Mouse (Mus musculus): ENCODE results near the gene Dhrs1.

Dhrs1 gene

GRCm38 (mm10) chr14:55745180-55745860 is at the start of gene Dhrs1, which contains the start of gene Nop9:
TSS of gene Dhrs1 (minus strand) at chr14:55745690.
TSS of gene Nop9 (plus strand) at chr14:55745693.
- DNase-seq: peak; percentile 88

DNA sequence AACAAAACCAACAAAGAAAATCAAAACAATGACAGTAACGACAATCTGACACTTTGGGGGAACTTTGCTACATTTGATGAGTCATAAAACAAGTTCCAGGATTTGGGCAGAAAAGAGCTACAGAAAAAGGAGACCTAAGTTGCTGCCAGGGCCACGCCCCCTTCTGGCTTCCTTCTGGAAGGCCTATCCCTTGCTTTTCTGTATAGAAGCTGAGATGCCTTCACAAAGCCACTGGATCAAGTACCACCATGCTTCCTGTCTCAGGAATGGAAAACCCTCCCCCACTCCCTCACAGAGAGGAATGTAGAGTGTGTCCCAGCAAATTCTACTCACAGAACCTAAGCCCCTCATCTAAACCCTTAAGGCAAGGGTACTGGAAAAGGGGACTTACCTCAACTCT is 48.5 kb upstream of the Dhrs1 start:
- no peak for DNase-seq

- DNase-seq: no peak
Observed at GRCm38 (mm10) chr14:55793461-55793860, 48.0 kb upstream of the Dhrs1 start.

GRCm38 (mm10) chr14:55788256-55789050 is 43.0 kb upstream of the Dhrs1 start, which contains the start of gene Ripk3:
TSS of gene Ripk3 (minus strand) at chr14:55788865.
- peak; percentile 82 for DNase-seq

- no peak for DNase-seq
Observed at GRCm38 (mm10) chr14:55787731-55788130, 42.2 kb upstream of the Dhrs1 start.

GRCm38 (mm10) chr14:55785195-55785594 is 39.7 kb upstream of the Dhrs1 start:
- peak; percentile 25 for DNase-seq

DNA sequence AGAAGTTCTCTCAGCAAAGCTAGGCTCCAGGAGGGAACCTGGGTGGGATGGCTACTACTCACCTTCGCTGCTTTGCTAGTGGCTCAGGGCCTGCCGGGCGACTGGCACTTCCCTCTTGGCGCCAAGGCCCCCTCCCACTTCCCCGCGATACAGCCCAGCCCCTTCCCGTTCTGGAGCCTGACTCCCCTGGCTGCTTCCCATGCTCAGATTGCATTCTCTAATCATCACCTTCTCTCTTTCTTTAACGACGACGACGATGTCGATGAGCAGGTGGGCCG is 38.4 kb upstream of the Dhrs1 start, which contains the start of gene Adcy4:
TSS of gene Adcy4 (minus strand) at position 138 of the 278 bp plus-strand sequence.
- peak; percentile 67 for DNase-seq

- DNase-seq: peak; percentile 70
Observed at GRCm38 (mm10) chr14:55783171-55783957, 37.9 kb upstream of the Dhrs1 start.

DNA sequence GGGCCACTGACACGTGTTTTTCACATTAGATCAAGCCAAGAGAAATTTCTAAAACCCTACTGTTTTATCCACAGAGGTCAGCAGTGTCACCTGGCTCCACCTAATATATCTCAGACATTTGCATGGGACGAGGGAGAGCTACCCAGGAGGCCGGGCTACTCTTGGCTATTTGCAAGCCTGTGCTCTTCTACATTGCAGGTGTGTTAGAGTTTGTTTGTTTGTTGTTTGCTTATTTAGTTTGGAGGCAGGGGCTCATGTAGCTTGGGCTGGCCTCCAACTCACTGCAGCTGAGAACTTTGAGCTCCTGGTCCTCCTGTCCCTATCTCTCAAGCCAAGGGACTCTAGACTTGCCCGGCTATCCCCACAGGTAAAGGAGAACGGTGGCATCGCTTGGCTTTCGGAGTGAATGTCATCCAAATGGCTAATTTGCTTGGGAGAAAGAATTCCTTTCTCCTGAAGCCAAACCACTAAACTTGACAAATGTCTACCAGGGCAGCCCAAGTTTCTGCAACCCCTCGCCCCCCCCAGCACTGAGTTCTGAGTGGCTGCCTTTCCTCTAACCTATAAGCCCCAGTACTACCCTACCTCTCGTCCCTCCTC is 37.0 kb upstream of the Dhrs1 start:
- peak; percentile 0 for DNase-seq

DNA sequence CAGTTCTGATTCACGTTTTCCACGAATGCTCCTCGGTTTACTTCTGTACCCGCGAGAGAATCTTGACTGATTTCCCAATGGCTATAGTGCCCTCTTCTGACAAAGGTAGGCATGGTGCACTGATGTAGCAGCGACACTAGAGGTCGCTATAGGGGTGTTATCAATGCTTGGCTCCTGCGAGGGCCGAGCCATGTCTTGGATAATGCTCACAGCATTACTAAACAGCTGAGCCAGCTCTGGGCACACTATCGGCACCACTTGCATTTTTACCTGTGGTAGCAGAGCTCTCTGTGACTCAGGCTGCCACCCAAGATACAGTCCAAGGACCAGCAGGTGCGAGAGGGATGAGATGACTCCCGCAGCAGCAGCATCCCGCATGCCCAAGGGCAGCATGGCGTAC is 35.8 kb upstream of the Dhrs1 start:
- peak; percentile 85 for DNase-seq

DNA sequence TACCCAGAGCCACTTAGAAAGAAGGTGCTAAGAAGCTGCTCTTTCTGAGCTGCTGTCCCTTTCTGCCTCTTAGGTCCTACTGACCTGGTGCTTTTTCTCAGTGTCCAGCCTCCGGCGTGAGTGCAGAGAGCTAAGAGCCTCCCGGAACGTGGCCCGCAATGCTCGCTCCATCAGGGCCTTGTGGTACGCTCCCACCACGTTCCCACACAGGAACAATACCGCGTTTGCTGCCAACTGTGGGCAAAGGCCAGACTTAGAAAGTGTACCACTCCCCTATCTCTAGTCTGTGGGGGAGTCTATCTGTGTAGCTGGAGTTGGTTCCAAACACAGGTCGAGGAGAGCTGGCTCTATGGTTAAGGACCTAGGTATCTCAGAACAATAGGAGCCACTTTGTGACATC is 35.2 kb upstream of the Dhrs1 start:
- DNase-seq: no peak

DNA sequence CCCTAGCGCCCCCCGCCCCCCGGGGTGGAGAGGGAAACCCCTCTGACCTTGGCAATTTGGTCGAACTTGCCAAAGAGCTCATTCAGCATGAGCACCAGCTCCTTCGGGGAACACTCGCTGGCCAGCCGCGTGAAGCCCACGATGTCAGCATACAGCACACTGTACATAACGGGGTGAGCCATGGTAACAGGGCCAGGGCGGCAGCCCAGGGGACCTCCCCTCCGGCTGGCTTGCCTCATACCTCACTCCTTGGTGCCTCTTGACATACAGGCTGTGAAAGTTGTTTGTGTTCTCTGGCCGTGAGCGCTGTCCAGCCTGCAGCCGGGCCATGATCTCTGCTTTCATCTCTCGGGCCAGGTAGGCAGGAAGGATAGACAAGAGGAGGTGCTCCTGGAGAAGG is 34.2 kb upstream of the Dhrs1 start:
- no peak for DNase-seq

DNA sequence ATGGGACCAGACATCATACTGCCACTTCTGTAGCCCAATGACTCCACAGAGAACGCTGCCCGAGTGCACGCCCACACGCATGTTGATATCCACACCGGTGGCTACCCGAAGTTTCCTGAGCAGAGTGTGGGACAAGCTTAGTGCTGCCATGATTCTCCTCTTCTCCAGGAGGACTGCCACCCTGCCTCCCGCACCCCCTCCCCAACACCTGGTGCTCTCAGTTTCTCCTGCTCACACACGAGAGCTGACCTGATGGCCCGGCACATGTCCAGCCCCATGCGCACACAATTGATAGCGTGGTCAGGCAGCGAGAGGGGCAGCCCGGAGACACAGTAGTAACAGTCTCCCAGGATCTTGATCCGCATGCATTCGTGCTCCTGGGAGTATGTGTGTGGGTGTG is 33.2 kb upstream of the Dhrs1 start:
- DNase-seq: no peak

DNA sequence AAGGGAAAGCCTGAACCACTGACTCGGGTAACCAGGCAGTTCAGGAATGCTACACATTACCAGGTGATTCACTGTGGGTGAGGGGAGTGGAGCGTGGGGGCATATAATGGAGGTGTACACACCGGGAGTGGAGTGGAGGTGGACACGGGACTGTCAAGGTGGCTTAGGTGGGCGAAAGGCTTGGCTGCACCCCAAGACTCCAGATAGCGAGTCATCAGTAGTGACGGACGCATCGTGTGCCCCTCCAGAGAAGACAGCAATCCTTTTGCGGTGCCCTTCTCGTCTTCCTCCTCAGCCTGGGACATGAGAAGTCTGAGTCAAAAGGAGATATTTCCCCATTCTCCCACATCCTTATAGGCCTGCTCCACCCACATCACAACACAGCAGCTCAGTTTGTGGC is 32.3 kb upstream of the Dhrs1 start:
- DNase-seq: no peak

DNA sequence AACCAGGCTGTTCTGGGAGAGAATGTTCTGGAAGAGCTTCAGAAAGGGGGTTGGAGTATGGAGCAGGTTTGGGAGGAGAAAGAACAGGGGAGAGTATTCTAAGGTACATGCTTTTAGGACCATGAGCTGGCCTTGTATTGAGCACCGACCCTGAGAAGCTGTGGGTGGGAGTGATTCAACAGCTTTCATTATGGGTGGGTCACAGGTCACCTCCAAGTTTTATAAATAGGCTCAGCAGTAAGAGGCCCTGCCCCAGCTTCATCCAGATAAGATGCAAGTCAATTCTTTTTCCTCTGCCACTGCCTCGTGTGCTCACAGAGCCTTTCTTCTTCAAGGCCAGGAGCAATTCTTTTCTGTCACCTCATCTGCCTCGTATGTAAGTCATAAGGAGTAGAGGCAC is 31.7 kb upstream of the Dhrs1 start:
- no peak for DNase-seq

GRCm38 (mm10) chr14:55776711-55777110 is 31.2 kb upstream of the Dhrs1 start:
- no peak for DNase-seq

GRCm38 (mm10) chr14:55769087-55769703 is 23.7 kb upstream of the Dhrs1 start:
- no peak for DNase-seq

DNA sequence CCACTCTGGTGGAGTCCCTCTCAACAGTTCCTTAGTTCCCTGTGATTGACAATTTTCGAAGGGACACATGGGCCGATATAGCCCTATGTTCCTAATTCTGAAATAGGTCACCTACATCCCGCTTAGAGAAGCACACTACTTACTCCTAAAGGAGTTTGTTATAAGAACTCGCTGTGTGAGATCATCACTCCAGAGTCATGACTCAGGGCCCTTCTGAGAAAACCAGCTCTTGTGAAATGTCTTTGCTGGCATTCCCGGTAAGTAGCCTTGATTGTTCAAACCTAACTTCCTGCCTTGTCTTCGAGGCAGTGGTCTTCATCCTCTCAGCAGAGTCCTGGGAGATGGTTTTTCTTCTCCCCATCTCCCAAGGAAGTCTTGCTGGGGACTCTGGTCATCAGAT is 23.1 kb upstream of the Dhrs1 start:
- DNase-seq: no peak

- DNase-seq: peak; percentile 73
Observed at GRCm38 (mm10) chr14:55767519-55768414, 22.3 kb upstream of the Dhrs1 start.

GRCm38 (mm10) chr14:55765696-55766095 is 20.2 kb upstream of the Dhrs1 start, which contains the start of gene Ltb4r1:
TSS of gene Ltb4r1 (plus strand) at chr14:55765962.
- no peak for DNase-seq

- DNase-seq: peak; percentile 77
Observed at GRCm38 (mm10) chr14:55763166-55763565, 17.7 kb upstream of the Dhrs1 start.

Measured in lung, postnatal 36 days (tissue).